Mouse (Mus musculus) activated CD4-positive, CD25-positive, alpha-beta regulatory T cell, adult 4 months (primary cell): ENCODE data around the gene Casz1. TPM values are rescaled to one million over a fixed set of nuclear protein-coding genes. Genes with fewer than 3 reads are reported as not detected.

Experiments used
- ATAC-seq: one replicate; pipeline ENCODE4 v1.8.0; 2017
- polyA plus RNA-seq, 2 experiments: library from polyadenylated mRNA; unstranded; fragments of 100-300 nt; shearing (Covaris generic); gene quantifications; one replicate each; pipeline ENCODE4 v1.2.1; 2017

Casz1 gene
- polyA plus RNA-seq, 2 experiments from 2014 or later = 0.56 to 0.75 TPM

GRCm38 (mm10) chr4:148908760-148909510 is 104.7 kb downstream of the Casz1 start:
- ATAC-seq = no peak

- ATAC-seq = no peak
Observed at GRCm38 (mm10) chr4:148909566-148909965, 105.3 kb downstream of the Casz1 start.

GRCm38 (mm10) chr4:148912134-148912533 is 107.9 kb downstream of the Casz1 start:
- ATAC-seq = no peak

- ATAC-seq = no peak
Observed at GRCm38 (mm10) chr4:148912826-148913590, 108.8 kb downstream of the Casz1 start.

GRCm38 (mm10) chr4:148914863-148915622 is 110.8 kb downstream of the Casz1 start:
- ATAC-seq = no peak

GRCm38 (mm10) chr4:148915849-148916248 is 111.6 kb downstream of the Casz1 start:
- no peak for ATAC-seq

- ATAC-seq = no peak
Observed at GRCm38 (mm10) chr4:148918707-148919447, 114.6 kb downstream of the Casz1 start.

GRCm38 (mm10) chr4:148920610-148921009 is 116.4 kb downstream of the Casz1 start:
- no peak for ATAC-seq

GRCm38 (mm10) chr4:148922221-148922700 is 118.0 kb downstream of the Casz1 start:
- no peak for ATAC-seq

- ATAC-seq = no peak
Observed at GRCm38 (mm10) chr4:148923414-148923813, 119.2 kb downstream of the Casz1 start.

GRCm38 (mm10) chr4:148923976-148924375 is 119.7 kb downstream of the Casz1 start:
- no peak for ATAC-seq

GRCm38 (mm10) chr4:148925589-148926359 is 121.5 kb downstream of the Casz1 start:
- no peak for ATAC-seq

GRCm38 (mm10) chr4:148926459-148926858 is 122.2 kb downstream of the Casz1 start:
- ATAC-seq = no peak

GRCm38 (mm10) chr4:148928316-148928715 is 124.1 kb downstream of the Casz1 start:
- no peak for ATAC-seq

- ATAC-seq = no peak
Observed at GRCm38 (mm10) chr4:148928876-148929275, 124.6 kb downstream of the Casz1 start.

GRCm38 (mm10) chr4:148930721-148931229 is 126.5 kb downstream of the Casz1 start:
- no peak for ATAC-seq

GRCm38 (mm10) chr4:148933109-148933508 is 128.9 kb downstream of the Casz1 start:
- no peak for ATAC-seq

- ATAC-seq = no peak
Observed at GRCm38 (mm10) chr4:148935211-148935610, 131.0 kb downstream of the Casz1 start.

GRCm38 (mm10) chr4:148936111-148936510 is 131.9 kb downstream of the Casz1 start:
- no peak for ATAC-seq

GRCm38 (mm10) chr4:148936727-148937126 is 132.5 kb downstream of the Casz1 start:
- no peak for ATAC-seq

- ATAC-seq = no peak
Observed at GRCm38 (mm10) chr4:148938546-148938945, 134.3 kb downstream of the Casz1 start.
